Mouse (Mus musculus) right cerebral cortex, postnatal 25 days (tissue): ENCODE measurements around the gene Unc5a.

Experiments used
- DNase-seq: peaks from one replicate; pipeline ENCODE4 v3.0.0; 2022

Gene Unc5a

DNA sequence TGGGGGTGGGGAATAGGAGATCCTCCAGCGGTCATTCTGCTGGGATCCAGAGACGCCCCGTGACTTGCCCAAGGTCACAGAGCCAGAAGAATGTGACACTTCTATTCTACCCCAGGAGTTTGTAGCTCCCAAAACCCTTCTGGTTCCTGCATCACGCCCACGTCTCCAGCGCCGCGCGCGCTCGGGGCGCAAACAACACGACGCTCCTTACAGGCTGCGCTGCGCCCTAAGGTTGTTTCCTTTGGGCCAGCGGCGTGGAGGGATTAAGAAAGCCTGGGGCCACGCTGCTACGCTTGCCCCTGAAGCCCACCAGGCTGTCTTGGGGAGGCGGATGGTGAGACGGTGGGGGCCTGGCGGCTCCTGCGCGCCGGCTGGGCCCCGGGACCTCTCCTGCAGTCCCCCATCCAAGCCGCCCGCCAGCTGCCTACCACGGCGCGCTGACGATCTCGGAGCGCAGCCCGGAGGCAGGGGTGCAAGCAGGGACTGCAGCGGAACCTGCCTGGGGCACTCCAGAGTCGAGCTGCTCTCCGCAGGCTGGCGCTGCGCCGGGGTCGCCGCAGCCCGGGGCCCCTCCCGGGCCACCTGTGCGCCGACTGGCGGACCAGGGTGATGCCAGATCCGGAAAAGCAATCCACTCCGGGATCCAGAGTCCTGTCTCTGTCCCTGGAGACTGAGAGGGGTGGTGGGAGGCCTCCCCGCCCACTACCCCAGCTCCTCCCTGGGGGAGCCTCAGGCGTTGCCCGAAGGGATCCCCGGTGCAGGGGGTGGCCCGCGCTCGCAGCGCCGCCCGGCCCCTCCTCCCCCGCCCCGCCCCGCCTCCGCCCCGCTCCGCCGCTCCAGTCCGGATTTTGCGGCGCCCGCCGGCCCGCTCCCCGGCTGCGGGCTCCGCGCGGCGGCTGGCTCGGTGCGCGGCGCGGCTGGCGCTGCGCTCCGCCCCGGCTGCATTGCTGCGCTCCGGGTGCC lies at the start of gene Unc5a:
Unc5a (plus strand) TSS at position 881 of the 963 bp plus-strand sequence.
- DNase-seq: peak; percentile 85

DNA sequence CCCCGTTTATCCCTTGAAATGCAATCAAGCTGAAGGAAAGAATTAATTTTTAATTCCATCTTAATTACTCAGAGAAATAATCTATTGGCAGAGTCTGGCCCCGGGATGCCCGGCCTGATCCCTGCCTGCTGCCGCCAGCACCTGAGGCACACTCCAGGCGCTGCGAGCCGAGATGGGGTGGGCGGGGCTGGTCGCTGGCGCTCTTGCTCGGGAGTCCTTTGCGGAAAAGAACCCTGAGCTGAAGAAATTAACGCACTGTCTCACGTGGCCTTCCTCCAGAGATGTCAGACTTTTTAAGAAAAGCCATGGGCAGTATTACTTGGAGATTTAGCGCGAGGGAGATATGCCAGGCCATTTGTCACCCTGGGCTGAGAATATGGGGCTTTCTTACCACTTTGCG lies 37.2 kb upstream of the Unc5a start:
- DNase-seq: no peak

DNA sequence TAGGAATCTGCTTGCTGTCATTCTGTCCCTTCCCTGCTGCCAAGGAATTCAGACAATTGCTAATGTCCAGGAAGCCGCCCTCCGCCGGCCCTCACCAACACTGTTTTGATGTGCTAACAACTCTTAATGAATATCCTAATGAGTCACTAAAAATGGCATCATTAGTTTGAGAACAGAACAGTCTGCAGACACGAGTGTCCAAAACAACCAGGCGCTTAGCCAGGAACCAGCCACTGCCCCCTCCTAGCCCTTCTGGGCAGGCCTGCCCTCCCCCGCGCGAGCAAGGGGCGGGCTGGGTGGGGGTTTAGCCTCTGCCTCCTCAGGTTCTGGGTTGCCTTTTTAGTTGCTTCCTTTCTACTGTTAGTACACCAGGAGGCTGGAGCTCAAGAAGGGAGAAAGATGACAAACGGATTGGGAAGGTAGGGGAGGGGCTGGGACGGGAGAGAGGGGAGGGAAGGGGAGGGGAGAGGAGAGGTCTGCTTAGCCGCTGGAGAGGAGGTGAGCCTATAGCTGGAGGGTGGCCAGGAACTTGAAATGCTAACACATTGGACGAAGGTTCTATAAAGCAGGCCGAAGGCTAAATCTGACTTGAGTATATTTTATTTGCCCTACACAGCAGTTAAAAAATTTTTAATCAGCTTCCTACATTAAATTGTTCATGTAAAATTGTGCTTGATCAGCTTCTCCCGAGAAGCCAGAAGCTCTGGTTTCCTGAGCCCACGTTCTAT lies 36.2 kb upstream of the Unc5a start:
- DNase-seq: no peak

DNA sequence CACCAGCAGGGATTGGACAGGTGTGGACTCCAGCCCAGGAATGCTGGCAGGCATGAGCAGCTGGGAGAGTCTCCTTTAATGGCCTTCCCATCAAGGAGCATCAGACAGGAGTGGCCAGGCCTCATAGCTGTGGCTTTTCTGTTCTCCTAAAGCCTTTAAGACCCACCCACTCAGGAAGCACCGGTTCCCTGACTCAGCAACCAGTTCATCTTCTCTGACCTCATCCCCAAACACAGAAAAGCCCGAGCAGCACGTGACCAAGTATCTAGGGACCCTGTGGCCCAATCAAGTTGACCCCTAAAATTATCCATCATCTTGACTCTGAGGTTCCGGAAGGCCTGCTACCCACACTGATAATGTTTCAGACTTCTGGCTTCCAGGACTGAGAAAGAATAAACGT lies 32.6 kb upstream of the Unc5a start:
- DNase-seq: no peak

DNA sequence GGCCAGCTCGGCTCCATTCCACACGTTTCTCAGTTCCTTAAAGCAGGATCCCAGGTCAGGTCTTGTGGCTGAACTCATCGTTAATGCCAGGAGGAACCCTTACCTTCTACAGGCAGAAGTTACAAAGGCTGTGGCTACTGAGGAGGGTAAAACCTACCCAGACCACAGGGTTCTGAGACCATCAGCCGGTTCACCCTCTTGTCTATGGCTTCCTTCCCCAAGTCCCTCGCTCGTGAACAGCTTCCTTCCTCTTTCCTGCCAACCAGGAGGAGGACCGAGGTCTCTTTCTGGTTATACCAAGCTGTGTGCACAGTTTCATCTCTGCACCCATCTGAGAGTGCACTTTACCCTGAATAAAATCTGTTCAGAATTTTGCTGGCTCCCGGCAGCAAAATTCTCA lies 30.3 kb upstream of the Unc5a start:
- no peak for DNase-seq

DNA sequence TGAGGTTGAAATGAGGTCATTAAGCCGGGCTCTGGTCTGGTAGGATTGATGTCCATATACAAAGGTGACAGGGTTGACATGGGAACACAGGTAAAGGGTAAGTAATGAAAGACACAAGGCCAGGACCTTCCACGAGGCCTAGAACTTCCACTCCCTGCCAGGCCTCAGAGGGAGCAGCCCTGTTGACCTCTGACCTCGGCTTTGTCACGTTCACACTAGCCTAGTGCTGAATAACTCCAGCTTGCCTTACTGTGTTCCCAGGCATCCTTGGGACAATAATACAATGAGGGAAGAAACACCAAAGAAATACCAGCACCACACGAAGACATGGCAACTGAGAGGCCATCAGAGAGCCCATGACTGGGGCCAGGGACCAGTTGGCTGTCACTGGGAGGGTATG lies 29.5 kb upstream of the Unc5a start:
- no peak for DNase-seq

DNA sequence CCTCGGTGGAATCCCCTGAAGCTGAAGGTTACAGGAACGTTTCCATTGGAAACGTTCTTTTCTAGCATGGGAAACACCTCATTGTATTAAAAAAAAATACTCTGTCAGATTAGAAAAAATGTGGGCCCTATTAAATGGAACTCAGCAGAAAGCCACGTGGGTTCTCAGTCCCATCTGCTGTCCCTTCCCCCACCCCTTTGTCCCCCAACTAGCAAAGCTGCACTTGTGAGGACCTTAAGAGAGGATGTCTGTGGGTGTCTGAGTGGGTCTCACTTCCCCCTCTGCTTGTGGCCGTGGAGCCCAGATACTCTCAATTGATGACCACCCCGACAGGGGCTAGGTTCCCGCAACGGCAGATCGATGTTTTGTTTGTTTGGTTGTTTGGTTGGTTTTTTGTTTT lies 27.5 kb upstream of the Unc5a start:
- DNase-seq: no peak

DNA sequence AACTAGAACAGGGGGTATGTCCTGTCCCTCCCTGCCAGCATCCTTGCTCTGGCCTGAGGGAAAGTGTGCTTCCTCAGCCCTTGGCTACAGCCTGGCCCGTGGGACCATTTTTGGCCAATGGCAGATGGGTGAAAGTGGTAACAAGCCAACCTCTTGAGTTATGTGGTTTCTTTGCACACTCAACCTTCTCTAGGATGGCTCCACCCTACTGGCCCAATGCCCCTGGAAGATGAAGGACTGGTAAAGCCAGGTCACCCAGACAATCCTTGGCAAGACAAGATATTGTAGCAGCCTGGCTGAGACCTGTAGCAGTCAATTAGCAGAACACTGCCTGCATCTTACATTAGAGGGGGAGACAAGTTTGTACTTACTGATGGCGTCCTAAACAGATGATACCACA lies 25.5 kb upstream of the Unc5a start:
- DNase-seq: no peak

DNA sequence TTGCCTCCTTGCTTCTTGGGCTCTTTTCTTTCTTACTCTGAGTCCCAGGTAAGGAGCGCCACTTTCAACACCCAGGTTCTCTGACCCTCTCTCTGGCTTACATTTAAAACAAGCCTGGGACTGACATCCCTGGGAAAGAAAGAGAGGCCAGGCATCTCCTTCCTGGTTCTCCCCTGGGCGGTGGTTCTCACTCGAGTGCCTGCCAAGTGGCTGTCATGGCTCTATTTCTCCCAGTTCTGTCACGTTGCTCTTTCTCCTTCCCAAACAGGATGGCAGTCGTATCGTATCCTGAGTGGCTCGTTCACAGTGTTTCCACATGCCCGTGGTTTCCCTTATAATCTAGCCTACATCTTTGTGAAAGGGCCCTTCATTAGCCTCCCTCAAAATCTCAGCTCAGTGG lies 23.7 kb upstream of the Unc5a start:
- no peak for DNase-seq

DNA sequence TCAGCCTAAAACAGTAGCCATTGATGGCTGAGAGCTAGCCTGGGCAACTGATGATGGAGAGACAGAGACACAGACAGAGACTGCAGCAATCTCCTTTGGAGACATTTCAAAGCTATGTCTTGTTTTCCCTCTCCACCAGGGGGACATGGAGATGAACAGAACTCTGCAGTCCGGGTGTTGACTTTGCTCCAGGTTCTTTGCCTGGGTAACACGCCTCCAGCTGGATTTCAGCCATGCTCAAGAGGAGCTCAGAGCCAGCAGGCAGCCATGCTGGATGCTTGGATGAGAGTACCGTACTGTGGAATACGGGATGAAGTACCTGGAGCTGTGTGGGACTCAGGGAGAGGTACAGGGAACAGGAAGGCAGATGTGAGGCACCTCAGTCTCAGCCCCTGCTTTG lies 22.6 kb upstream of the Unc5a start:
- DNase-seq: peak; percentile 51

DNA sequence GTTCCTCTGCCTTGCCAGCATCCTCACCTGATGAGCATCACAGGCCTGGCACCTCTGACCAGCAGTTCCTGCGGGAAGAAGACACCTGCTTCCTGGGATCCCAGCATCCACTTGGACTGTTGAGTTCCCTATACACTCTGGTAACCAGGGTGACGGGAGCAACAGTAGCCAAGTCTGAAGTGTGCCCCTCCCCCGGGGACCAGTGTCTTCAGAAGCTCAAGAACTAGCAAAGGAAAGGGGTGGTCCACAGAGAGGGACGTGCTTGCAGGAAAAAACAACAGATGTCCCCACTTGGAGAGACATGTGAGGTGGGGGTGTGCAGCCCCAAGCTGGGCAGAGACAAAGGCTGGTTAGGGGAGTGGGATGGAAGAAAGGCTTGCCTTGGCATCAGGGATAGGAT lies 19.1 kb upstream of the Unc5a start:
- no peak for DNase-seq

DNA sequence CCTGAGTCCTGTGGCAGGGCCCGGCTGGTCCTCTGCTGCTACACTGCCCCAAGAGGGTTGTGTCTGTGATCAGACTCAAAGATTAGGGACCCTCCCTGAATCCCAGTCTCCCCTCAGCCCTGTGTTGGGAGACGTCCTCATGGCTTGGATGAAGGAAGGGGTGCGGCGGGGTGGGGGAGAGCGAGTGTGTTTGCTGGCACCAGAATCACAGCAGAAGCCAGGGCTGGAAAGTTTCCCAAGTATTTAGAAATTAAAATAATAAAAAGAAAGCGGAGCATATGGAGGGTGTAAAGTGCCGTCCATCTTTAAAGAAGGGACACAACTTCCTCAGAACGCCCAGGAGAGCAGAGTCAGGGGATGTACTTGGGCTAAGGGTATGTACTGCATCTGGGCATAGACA lies 14.3 kb upstream of the Unc5a start:
- no peak for DNase-seq

DNA sequence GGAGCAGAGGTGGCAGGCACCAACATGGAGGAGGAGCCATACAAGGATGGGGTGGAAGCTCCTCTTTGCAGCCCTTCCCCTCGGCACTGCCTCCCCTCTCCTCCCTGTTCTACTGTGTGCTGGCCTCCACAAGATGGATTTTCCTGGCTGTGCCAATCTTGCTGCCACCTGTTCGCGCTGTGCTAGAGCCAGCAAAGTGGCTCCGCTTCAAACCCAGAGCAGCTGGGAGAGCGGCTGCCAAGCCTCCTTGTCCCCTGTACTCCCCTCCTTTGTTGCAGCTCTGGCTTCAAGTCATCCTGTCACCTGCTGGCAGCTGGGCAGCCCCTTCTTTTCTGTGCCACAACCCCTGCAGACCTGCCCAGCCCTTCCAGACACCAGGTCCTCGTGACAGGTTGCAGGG lies 13.0 kb upstream of the Unc5a start:
- DNase-seq: peak; percentile 75

DNA sequence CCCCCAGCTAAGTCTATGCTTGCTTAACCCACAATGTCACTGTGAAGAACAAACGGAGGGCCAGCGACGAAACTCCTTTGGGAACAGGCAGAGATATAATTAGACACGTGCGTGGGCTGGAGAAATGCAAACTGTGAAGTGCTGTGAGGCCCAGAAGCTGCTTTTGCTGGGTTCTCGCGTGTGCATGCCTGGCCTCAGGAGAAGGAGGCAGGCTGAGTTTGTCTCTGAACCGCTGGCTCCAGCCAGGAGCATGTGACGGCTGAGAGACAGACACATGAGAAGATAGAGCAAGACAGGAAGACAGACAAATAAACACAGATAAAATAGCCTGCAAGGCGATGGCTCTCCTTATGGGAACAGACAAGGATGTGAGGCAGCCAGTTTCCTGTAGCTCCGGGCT lies 11.3 kb upstream of the Unc5a start:
- peak; percentile 70 for DNase-seq

DNA sequence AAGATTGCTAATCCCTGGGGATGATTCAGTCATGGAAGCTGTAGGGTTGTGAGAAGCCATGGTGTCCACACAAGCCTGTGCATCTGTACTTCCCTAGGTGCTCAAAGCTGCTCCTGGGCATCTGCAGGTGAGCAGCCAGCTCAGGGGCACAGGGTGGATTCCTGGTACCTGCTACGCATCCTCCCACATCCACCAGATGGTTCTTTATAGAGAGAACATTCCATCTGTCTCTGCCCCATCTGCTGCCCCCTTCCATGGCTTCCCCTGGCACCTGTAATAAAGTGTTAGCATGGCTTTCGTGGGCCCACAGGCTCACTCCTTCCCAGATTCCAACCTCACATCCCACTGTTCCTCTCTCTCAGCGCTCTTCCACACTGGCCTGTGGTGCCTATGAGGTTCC lies 10.7 kb upstream of the Unc5a start:
- no peak for DNase-seq

DNA sequence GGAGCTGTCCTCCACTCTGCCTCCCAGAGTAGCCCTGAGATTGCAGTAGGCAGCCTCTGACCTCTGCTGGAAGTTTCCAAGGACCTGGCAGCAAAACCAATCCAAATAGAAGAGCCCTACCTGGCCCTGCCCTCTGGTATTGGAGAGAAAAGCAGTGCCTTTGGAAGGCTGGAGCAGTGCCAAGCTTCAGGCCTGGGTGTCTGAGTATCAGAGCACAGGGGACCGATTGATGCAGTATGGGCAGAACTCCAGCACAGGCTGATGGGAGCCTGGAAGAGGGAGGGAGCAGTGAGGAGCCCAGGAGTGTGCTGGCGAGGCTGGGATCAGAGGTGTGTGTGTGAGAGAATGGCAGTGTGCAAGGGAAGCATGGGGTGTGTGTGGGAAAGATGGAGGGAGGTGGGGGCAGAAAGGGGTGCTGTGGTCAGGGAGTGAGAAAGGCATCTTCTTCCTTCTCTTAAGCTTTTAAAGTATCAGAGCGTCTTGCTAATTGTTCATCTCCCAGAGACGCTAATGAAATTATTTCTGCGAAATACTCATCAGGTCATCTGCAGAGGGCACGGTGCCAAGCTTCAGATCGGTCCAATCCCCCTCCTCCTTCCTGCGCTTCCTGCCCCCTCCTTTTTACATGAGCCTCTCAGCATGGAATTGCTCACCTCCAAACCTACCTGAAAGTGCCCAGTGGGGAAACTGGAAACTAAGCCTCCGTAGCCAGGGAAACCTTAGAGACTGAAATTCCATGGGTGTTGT lies 4.6 kb upstream of the Unc5a start:
- DNase-seq: no peak

DNA sequence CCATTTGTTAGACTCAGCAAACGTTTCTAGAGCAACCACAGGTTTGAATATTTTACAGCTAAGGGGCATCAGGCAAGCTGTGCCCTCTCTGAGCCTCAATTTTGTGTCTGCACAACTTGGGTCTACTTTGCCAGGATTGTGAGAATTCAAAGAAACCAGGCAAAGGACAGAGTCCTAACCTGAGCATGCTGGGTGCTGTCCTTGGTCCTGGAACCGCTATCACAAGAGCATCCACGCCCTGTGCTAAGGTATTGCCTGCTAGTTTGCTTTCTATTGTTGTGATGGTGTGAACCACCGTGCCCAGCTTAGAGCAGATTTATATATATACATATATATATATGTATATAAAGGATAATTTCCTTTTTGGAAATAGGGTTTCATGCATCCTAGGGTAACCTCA lies 3.9 kb upstream of the Unc5a start:
- DNase-seq: no peak

DNA sequence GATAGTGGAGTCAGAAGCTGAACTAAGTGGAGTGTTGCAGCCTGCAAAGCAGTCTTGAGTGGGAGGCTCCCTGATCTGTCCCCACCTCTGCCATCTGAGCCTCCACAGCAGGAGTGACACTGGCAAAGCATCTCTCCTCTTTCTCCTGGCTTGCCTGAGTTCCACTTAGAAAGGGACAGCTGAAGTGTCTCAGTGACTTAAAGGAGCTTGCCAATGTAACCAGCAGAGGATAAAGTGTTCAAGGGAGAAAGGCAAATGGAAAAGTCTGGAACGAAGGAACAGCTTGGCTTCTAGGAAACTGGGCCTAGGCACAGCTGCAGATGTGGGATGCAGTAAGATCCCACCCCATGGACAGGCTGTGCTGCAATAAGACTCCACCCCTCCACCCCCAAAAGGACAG lies 2.8 kb upstream of the Unc5a start:
- DNase-seq: no peak

DNA sequence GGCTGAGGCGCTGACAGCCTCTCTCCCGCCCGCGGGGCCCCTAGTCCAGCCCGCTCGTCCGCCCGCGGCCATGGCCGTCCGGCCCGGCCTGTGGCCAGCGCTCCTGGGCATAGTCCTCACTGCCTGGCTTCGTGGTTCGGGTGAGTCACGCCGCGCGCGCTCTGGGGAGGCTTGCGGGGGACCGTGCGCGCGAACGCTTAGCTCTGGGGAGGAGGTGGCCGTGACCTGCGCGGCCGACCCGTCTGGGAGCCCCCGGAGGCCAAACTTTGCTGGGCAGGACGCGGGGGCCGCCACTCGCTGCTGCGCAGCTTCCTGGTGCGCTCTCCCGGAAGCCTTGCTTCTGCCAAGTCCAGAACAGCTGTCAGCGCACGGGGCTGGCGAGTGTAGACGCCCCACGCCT lies 381 bp downstream of the Unc5a start:
- DNase-seq: peak; percentile 75

DNA sequence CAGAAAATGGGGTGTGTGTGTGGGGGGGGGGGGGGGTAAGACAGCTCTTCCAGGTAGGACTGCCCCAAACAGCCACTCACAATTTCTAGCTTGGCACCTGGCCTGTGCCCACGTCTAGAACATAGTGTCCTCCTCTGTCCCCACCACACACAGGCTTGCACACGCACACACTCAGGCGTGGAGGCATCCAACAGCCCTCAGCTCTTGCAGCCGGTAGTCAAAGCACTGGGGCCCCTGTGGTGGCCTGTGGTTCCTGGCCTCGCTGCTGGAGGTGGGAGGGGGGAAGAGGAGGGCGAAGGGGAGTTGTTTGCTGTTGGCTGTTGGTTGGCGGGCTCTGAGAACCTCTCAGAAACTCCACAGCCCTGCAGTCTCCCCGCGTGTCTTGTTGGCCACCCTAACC lies 920 bp downstream of the Unc5a start:
- peak; percentile 37 for DNase-seq

DNA sequence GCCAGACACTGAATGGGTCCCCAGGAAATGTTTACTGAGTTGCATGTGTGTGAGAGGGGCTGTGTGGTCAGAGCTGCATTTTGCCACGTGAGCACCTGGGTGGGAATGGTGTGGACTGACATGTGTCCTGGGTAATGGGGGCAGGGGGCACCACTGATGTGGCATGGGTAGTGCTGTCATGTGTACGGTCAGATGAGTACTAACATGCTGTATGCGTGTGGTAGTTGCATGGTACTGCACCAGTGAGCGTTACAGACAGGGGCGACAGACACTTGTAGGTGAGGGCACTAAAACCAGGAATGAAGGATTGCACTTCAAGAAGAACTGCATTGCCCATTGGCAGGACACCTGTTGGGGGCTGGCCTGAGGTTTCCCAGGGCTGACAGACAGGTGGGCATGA lies 2.0 kb downstream of the Unc5a start:
- no peak for DNase-seq

DNA sequence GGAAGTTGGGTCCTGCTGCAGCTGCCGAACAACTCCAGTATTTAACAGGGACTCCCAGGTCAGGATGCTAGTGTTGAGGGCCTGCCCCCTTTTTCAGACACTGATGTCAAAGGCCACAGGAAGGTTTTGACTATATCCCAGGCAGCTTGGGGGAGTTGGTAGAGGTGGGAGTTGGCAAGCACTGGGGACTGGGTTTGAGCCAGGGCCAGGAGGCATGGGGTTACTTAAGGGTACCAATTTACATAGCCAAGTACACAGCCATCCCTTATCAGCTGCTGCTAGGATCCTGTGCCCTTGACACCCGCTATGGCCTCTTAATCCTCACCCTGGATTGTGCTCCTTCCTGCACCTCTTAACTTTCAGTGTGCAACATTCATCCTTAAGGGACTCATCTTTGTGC lies 5.5 kb downstream of the Unc5a start:
- no peak for DNase-seq

DNA sequence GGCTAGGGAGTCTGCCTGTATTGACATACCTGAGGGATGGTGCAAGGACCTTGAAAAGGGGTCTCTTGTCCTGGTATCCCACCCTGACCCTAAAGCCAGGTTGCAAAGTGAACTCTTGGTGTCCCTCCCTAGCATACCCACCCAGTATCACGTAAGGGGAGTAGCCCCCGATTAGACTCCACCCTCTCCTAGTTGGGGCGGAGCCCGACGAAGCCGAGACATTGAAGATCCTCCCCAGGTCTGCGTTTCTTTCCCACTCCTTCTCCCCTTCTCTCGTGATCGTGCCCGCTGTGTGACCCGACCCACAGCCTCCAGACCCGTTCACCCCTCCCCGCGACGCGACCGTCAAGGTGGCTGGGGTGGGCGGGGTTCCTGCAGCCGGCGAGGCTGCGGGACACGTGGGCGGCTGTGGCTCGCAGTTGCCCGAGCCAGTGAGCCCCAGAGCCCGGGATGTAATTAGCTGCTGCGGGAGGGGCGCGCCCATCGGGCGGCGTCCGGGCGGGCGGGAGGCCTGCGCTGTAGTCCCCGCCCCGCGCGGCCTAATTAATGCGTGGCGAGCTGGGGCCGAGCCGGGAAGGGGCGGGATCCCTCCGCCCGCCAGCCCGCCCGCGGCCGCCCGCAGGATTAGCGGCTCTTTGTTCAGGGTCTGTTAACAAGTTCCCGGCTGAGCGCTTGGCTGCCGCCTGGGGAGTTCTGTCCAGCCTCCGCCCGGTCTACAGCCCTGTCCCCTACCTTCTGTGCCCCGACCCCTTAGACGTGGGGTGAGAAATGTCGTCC lies 6.7 kb downstream of the Unc5a start:
- DNase-seq: peak; percentile 49
